Mouse (Mus musculus): ENCODE data around the gene Vcl.

- no peak for TF ChIP-seq CTCF (conservative IDR thresholded peaks at IDR 0.05; ENCODE audit: insufficient read depth, insufficient read length, low read depth, low read length)
- TF ChIP-seq POLR2A (IDR thresholded peaks at IDR 0.05; ENCODE audit: low read depth, low read length): no peak
Observed at GRCm38 (mm10) chr14:20976741-20977140, 47.5 kb downstream of the Vcl start.

All from kidney, adult 2 months (tissue).